Mouse (Mus musculus): Measurements from ENCODE around the gene Ext2.
A peak's percentile ranks its signal among the peaks of the same experiment; 100 is the strongest.

Ext2 gene

GRCm38 (mm10) chr2:93806487-93807201 is 15.7 kb downstream of the Ext2 start:
- no peak for DNase-seq (ENCODE audit: extremely low spot score, low read depth, low spot score)

DNA sequence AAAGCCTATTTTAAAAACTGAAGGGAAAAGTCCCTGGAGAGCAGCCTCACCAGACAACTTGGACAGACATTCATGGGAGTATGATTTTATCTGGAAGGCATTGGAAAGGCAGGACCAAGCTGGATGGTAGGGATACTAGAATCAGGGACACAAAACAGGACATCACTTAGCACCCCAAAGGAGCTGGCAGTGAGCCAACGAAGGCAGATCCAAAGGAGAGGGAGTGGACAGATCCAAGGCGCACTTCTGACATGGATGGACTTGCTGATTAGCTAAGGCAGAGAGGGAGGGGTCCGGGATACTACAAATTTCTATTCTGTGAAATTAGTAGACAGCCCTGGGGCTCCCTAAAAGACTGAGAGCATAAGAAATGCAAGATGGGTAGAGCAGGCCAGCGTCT is 16.8 kb downstream of the Ext2 start:
- DNase-seq (ENCODE audit: extremely low spot score, low read depth, low spot score), result no peak

DNA sequence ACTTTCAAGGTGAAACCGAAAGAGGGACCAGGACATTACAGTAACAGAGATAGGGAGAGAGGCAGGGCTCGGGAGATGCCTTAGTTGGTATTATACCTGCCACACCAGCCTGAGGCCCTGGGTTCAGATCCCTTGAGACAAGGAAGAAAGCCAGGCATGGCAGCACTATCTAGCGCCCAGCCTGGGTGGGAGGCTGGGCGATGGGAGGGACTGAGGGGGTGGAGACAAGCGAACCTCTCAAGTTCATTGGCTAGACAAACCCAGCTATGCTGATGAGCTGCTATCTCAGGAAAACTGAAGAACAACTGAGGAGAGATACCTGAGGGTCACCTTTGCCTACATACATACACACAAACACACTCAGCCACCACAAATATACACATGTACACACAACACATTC is 17.3 kb downstream of the Ext2 start:
- DNase-seq (ENCODE audit: extremely low spot score, low read depth, low spot score), result no peak

GRCm38 (mm10) chr2:93802947-93803346 is 19.4 kb downstream of the Ext2 start:
- DNase-seq (ENCODE audit: extremely low spot score, low read depth, low spot score), result no peak

DNA sequence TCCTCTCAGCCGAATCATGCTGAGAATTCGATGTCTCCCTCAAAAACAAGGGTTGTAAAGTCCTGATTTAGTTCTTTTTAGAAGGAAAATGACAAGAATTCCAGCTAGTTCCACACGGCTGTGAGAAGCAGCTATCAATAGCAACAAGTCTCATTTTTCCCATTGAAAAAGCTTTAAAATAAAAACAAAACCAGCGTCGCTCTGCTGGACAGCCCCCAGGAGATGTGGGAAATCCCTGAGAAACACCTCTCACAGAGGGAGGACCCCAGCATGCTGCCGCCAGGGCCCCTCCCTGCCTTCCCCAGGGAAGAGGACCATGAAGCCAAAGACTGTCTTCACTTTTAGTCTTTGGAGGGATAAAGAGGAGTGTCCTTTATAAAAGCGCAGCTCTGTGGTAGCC is 21.3 kb downstream of the Ext2 start:
- no peak for DNase-seq (ENCODE audit: extremely low spot score, low read depth, low spot score)

- DNase-seq (ENCODE audit: extremely low spot score, low read depth, low spot score), result no peak
Measured at GRCm38 (mm10) chr2:93797162-93797795, 25.1 kb downstream of the Ext2 start.

DNA sequence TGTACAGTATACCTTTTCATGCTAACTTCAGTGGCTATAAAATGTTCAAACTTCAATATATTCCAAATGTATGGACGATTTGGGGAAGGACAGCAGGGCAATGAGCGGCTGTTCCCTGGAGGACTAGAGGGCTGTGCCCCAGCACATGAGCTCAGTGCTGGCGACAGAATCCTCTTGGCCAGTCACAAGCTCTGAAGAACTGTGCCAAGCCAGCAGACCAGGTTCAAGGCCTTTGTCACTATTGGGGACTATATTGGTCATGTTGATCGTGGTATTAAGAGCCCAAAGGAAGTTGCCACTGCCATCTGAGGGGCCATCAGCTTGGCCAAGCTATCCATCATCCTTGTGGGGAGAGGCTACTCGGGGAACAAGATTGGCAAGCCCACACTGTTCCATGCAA is 28.0 kb downstream of the Ext2 start:
- no peak for DNase-seq (ENCODE audit: extremely low spot score, low read depth, low spot score)

GRCm38 (mm10) chr2:93791516-93792499 is 30.6 kb downstream of the Ext2 start:
- no peak for DNase-seq (ENCODE audit: extremely low spot score, low read depth, low spot score)

DNA sequence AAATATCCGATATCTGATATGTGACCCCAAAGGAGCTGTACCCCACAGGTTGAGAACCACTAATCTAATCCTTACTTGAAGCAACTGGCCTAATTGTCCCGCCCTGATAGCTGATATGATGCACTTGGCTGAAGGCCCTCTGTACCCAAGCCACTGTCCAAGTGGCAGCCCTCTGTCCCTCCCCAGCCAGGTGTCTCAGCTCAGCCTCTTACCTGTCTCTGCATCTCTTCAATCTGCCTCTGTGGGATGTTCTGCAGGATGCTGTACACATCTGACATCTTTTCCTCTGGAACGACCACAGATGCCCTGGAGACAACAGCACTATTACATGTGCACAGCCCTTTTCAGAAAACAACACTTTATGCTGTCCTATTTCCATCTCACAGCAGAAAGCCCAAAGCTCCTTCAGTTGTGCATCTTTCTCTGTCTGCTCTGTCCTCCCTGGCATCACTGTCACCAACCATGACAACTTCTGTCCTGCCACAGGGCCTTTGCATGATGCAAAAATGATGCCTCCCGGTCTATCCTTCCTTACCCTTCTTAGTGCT is 31.5 kb downstream of the Ext2 start:
- DNase-seq (ENCODE audit: extremely low spot score, low read depth, low spot score), result no peak

DNA sequence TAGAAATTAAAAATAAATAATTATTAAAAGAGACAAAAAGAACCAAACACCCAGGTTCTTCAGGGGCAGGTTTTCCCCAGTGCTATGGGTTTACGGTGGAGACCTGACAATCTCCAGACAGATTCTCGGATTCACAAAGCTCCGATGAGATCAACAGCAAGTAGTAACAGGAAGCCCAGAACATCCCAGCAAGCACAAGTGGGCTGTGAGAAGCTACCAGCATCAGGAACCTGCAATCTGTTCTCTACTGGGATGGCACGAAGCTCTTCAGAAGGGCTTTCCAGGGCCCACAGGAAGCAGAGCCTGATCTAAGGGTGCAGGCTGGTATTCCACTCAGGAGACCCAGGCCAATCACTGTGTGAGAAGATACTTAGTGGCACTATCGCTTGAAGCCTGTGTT is 33.8 kb downstream of the Ext2 start:
- DNase-seq (ENCODE audit: extremely low spot score, low read depth, low spot score), result no peak

- peak; percentile 85 for DNase-seq (ENCODE audit: extremely low spot score, low read depth, low spot score)
Measured at GRCm38 (mm10) chr2:93786175-93786574, 36.2 kb downstream of the Ext2 start.

DNA sequence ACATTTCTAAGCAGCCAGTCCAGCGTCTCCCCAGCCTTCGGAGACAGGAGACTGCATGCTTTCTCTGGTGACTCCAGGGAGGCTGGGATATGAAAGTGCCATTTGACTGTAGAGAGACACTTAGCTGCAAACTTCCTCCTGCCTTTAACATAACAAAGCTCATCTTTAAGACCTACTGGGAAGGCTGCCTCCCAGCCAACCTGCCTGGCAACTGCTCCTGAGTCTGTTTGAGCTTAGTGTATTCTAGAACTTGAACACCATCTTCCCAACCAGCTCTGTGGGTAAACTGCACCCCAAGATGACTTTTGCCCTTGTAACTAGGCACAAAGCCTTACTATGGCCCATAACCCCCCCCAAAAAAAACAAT is 37.0 kb downstream of the Ext2 start:
- DNase-seq (ENCODE audit: extremely low spot score, low read depth, low spot score), result no peak

GRCm38 (mm10) chr2:93784721-93785431 is 37.5 kb downstream of the Ext2 start:
- DNase-seq (ENCODE audit: extremely low spot score, low read depth, low spot score), result no peak

- no peak for DNase-seq (ENCODE audit: extremely low spot score, low read depth, low spot score)
Measured at GRCm38 (mm10) chr2:93783926-93784539, 38.3 kb downstream of the Ext2 start.

DNA sequence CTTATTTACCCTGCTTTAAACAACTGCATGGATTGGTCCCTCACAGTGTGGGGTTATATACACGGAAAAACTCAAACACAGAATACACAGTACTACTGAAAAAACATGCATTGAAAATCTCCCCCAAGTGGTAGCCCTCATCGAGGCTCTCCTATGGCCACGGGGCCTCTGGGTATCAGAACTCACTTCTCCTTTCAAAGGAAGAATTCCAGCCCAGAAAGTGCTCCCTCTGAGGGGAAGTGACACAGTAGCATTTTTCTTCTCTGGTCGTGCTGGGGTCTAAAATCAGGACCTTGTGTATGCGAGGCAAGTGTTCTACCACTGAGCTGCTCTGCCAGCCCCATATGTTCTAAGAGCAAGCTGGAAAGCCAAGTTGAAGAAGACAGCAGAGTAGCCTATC is 39.7 kb downstream of the Ext2 start:
- no peak for DNase-seq (ENCODE audit: extremely low spot score, low read depth, low spot score)

GRCm38 (mm10) chr2:93782156-93782555 is 40.2 kb downstream of the Ext2 start:
- no peak for DNase-seq (ENCODE audit: extremely low spot score, low read depth, low spot score)

- DNase-seq (ENCODE audit: extremely low spot score, low read depth, low spot score), result no peak
Measured at GRCm38 (mm10) chr2:93780528-93780927, 41.8 kb downstream of the Ext2 start.

DNA sequence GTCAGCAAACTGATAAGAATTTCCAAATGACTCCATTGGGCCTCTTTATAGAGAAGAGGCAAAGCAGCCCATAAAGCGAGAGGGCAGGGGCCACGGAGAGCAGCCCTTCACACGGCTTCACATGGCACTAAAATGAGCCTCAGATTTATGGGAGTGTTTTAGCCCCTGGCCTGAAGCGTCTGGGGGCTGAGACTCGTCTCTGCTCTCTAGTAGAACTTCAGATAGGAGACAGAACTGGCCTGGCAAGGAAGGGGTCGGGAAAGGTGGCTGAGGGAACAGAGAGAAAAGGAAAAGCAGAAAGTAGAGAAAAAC is 42.5 kb downstream of the Ext2 start:
- DNase-seq (ENCODE audit: extremely low spot score, low read depth, low spot score), result no peak

- no peak for DNase-seq (ENCODE audit: extremely low spot score, low read depth, low spot score)
Measured at GRCm38 (mm10) chr2:93779081-93779896, 43.1 kb downstream of the Ext2 start.

- DNase-seq (ENCODE audit: extremely low spot score, low read depth, low spot score), result no peak
Measured at GRCm38 (mm10) chr2:93778616-93779015, 43.8 kb downstream of the Ext2 start.
